Mouse (Mus musculus) forebrain, embryonic 16.5 days (tissue): ENCODE measurements around the gene Filip1l. TPM values are rescaled to one million over a fixed set of nuclear protein-coding genes. Genes with fewer than 3 reads are reported as not detected.
A peak's percentile ranks its signal among the peaks of the same experiment; 100 is the strongest.

Experiments
- ATAC-seq: fragments of 200-750 bp; cut with Nextera tagmentation; 2 replicates; pipeline ENCODE4 v1.8.0; 2017; ENCODE audit warnings: mild to moderate bottlenecking, moderate library complexity
- H3K27ac ChIP-seq: fragments of 300-500 bp; sonication (generic); 2 replicates; pipeline ENCODE4 v1.5.1; 2014; ENCODE audit warnings: low read length, control low read depth
- H3K27me3 ChIP-seq: fragments of 300-500 bp; sonication (generic); replicated peaks from 2 replicates; pipeline ENCODE4 v1.6.1; 2014; ENCODE audit warnings: low read length; ENCODE audit not compliant: control insufficient read depth, insufficient read depth
- H3K36me3 ChIP-seq: fragments of 300-500 bp; sonication (generic); 2 replicates; pipeline ENCODE4 v1.6.1; 2014; ENCODE audit not compliant: control insufficient read depth, insufficient read depth
- H3K4me1 ChIP-seq: fragments of 300-500 bp; sonication (generic); replicated peaks from 2 replicates; pipeline ENCODE4 v1.6.1; 2014; ENCODE audit warnings: low read length; ENCODE audit not compliant: control insufficient read depth, insufficient read depth
- H3K4me2 ChIP-seq: fragments of 300-500 bp; sonication (generic); 2 replicates; pipeline ENCODE4 v1.6.1; 2014; ENCODE audit warnings: mild to moderate bottlenecking, low read length, control low read depth
- H3K4me3 ChIP-seq: fragments of 300-500 bp; sonication (generic); replicated peaks from 2 replicates; pipeline ENCODE4 v1.5.1; 2014; ENCODE audit warnings: mild to moderate bottlenecking, low read length, control low read depth
- H3K9ac ChIP-seq: fragments of 300-500 bp; sonication (generic); replicated peaks from 2 replicates; pipeline ENCODE4 v1.6.1; 2014; ENCODE audit warnings: low read depth, low read length, control low read depth
- H3K9me3 ChIP-seq: fragments of 300-500 bp; sonication (generic); 2 replicates; pipeline ENCODE4 v1.6.1; 2016; ENCODE audit warnings: low read length; ENCODE audit not compliant: control insufficient read depth
- whole genome bisulfite sequencing: fragments of 180-500 bp; shearing (Covaris S2); extraction: QIAGEN DNeasy Blood & Tissue Kit; methylation state at CpG from one replicate; pipeline ENCODE4 v1.1.7; 2014; 5-methylcytosine and 5-hydroxymethylcytosine counted together
- polyA plus RNA-seq: library from polyadenylated mRNA; unstranded; fragments of >200 nt; fragmentation: Nextera tagmentation; extraction: Ambion mirVana; gene quantifications from 2 replicates; pipeline ENCODE4 v1.2.1, GENCODE M21; 2015

Filip1l gene
- polyA plus RNA-seq, 1 experiment from 2014 or later = 2.2 TPM

GRCm38 (mm10) chr16:57490691-57491090 lies 137.8 kb downstream of the Filip1l start:
- no peak overlapping the region for H3K27ac ChIP-seq
- ATAC-seq = no peak
- no peaks in the 10 kb centered on the region for H3K27me3 ChIP-seq
- H3K4me2 ChIP-seq = no peak overlapping the region
- H3K36me3 ChIP-seq = no peaks in the 10 kb centered on the region
- 89% methylated on average over 8 of the region's 8 CpGs for WGBS
- no peaks in the 10 kb centered on the region for H3K9me3 ChIP-seq
- 0 out of 2 replicates have a peak, but pooled peaks cover 2% of the 10 kb centered on the region for H3K4me1 ChIP-seq
- H3K4me3 ChIP-seq = no peak overlapping the region
- H3K9ac ChIP-seq = no peak overlapping the region

- H3K36me3 ChIP-seq = no peaks in the 10 kb centered on the region
- no peak overlapping the region for H3K9ac ChIP-seq
- H3K27ac ChIP-seq = no peak overlapping the region
- H3K4me2 ChIP-seq = no peak overlapping the region
- no peaks in the 10 kb centered on the region for H3K27me3 ChIP-seq
- 94% methylated on average over 4 of the region's 4 CpGs for WGBS
- no peaks in the 10 kb centered on the region for H3K9me3 ChIP-seq
- no peak overlapping the region for H3K4me3 ChIP-seq
- no peak for ATAC-seq
- H3K4me1 ChIP-seq = peaks cover 8% of the 10 kb centered on the region
These were observed 139.0 kb downstream of the Filip1l start for GRCm38 (mm10) chr16:57491853-57492252.

GRCm38 (mm10) chr16:57495476-57496203 lies 142.7 kb downstream of the Filip1l start:
- no peaks in the 10 kb centered on the region for H3K9me3 ChIP-seq
- no peak overlapping the region for H3K4me3 ChIP-seq
- WGBS = 74% methylated on average over 10 of the region's 10 CpGs
- H3K36me3 ChIP-seq = no peaks in the 10 kb centered on the region
- H3K27me3 ChIP-seq = no peaks in the 10 kb centered on the region; the same call in 1 of the 2 replicates
- no peak for ATAC-seq
- H3K4me2 ChIP-seq = no peak overlapping the region
- peaks cover 9% of the 10 kb centered on the region for H3K4me1 ChIP-seq
- no peak overlapping the region for H3K27ac ChIP-seq
- H3K9ac ChIP-seq = no peak overlapping the region

- Histone ChIP-seq H3K27ac (peak overlapping the region; percentile 48; the same call in 1 of the 2 replicates), H3K27me3 (no peaks in the 10 kb centered on the region; the same call in 1 of the 2 replicates), H3K4me1 (peaks cover 9% of the 10 kb centered on the region), H3K9me3 (no peaks in the 10 kb centered on the region), H3K4me2 (no peak overlapping the region), H3K36me3 (no peaks in the 10 kb centered on the region), H3K9ac (no peak overlapping the region), H3K4me3 (no peak overlapping the region)
- WGBS = 15% methylated on average over 10 of the region's 10 CpGs
- peak; percentile 94 for ATAC-seq
These were observed 143.7 kb downstream of the Filip1l start for GRCm38 (mm10) chr16:57496437-57497173.

GRCm38 (mm10) chr16:57500851-57501250 lies 148.0 kb downstream of the Filip1l start:
- H3K36me3 ChIP-seq = no peaks in the 10 kb centered on the region
- H3K27ac ChIP-seq = no peak overlapping the region
- WGBS = 68% methylated on average over 3 of the region's 3 CpGs
- H3K9me3 ChIP-seq = no peaks in the 10 kb centered on the region
- ATAC-seq = no peak
- H3K4me3 ChIP-seq = no peak overlapping the region
- peaks cover 9% of the 10 kb centered on the region for H3K4me1 ChIP-seq
- H3K4me2 ChIP-seq = no peak overlapping the region
- H3K27me3 ChIP-seq = no peaks in the 10 kb centered on the region; the same call in 1 of the 2 replicates
- H3K9ac ChIP-seq = no peak overlapping the region

- Histone ChIP-seq H3K9me3 (no peaks in the 10 kb centered on the region), H3K4me3 (no peak overlapping the region), H3K9ac (no peak overlapping the region), H3K4me2 (no peak overlapping the region), H3K27ac (no peak overlapping the region), H3K4me1 (no peaks in the 10 kb centered on the region), H3K36me3 (no peaks in the 10 kb centered on the region), H3K27me3 (no peaks in the 10 kb centered on the region; the same call in 1 of the 2 replicates)
- ATAC-seq = no peak
- WGBS = 34% methylated on average over 2 of the region's 2 CpGs
These were observed 149.3 kb downstream of the Filip1l start for GRCm38 (mm10) chr16:57502230-57502629.

GRCm38 (mm10) chr16:57502761-57503160 lies 149.9 kb downstream of the Filip1l start:
- no peak overlapping the region for H3K9ac ChIP-seq
- H3K36me3 ChIP-seq = no peaks in the 10 kb centered on the region
- ATAC-seq = no peak
- H3K4me2 ChIP-seq = no peak overlapping the region
- H3K4me1 ChIP-seq = no peaks in the 10 kb centered on the region
- H3K27ac ChIP-seq = no peak overlapping the region
- no peaks in the 10 kb centered on the region for H3K9me3 ChIP-seq
- no peaks in the 10 kb centered on the region; the same call in 1 of the 2 replicates for H3K27me3 ChIP-seq
- no peak overlapping the region for H3K4me3 ChIP-seq
- 60% methylated on average over 5 of the region's 5 CpGs for WGBS

GRCm38 (mm10) chr16:57504728-57505127 lies 151.8 kb downstream of the Filip1l start:
- H3K27ac ChIP-seq = no peak overlapping the region
- no peak for ATAC-seq
- H3K4me1 ChIP-seq = no peaks in the 10 kb centered on the region
- H3K4me3 ChIP-seq = no peak overlapping the region
- 97% methylated on average over 4 of the region's 4 CpGs for WGBS
- no peak overlapping the region for H3K9ac ChIP-seq
- no peak overlapping the region for H3K4me2 ChIP-seq
- H3K27me3 ChIP-seq = no peaks in the 10 kb centered on the region
- H3K9me3 ChIP-seq = no peaks in the 10 kb centered on the region
- H3K36me3 ChIP-seq = no peaks in the 10 kb centered on the region

GRCm38 (mm10) chr16:57506133-57506532 lies 153.2 kb downstream of the Filip1l start:
- ATAC-seq = no peak
- Histone ChIP-seq H3K27ac (no peak overlapping the region), H3K4me3 (no peak overlapping the region), H3K27me3 (no peaks in the 10 kb centered on the region), H3K4me1 (no peaks in the 10 kb centered on the region), H3K4me2 (no peak overlapping the region), H3K9me3 (no peaks in the 10 kb centered on the region), H3K36me3 (no peaks in the 10 kb centered on the region), H3K9ac (no peak overlapping the region)
- WGBS = 91% methylated on average over 6 of the region's 6 CpGs
